Mouse (Mus musculus) stomach, postnatal 0 days (tissue): ENCODE data around the gene Sart1.

Experiments
- CTCF ChIP-seq: IDR thresholded peaks from 2 replicates; pipeline ENCODE4 v1.5.1; 2016; ENCODE audit warnings: antibody characterized with exemption, low read depth, mild to moderate bottlenecking, moderate library complexity
- EP300 ChIP-seq: optimal IDR thresholded peaks from 2 replicates; pipeline ENCODE3; 2016; ENCODE audit warnings: antibody characterized with exemption

DNA sequence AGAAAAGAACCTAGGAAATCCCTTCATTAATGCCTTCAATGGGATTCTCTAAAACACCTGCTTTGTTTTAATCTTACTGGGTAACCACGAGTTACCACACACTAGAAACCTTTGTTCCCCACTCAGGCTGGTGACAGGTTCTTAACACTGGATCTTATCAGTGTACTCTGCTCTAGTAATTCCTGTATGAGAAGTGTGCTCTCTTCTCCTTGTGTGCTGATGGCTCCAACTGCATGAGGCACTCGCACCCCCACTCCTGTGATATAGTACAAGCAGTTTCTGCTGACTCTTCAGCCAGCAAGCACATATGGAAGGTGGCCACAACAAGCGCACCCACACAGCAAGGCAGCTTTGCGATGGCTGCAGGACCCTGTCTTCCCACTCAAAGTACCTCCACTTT is 14.3 kb downstream of the Sart1 start:
- no peak for TF ChIP-seq EP300
- no peak for TF ChIP-seq CTCF
